Mouse (Mus musculus) CH12.LX (cell line): ENCODE data around the gene Lmx1a.

ENCODE experiments used
- CHD2 ChIP-seq: IDR thresholded peaks from 2 replicates; pipeline ENCODE4 v1.6.1; 2011; ENCODE audit warnings: low read length, improper control_type of control experiment
- CTCF ChIP-seq, 2 experiments: IDR thresholded peaks in 1 of 2; conservative IDR thresholded peaks in 1 of 2; 2 replicates each; pipeline ENCODE4 v1.5.1; 2011 to 2012; ENCODE audit warnings: low read depth in 2 of 2, low read length in 2 of 2, improper control_type of control experiment in 1 of 2, inconsistent platforms in 1 of 2, mild to moderate bottlenecking in 1 of 2, moderate library complexity in 1 of 2
- IRF4 ChIP-seq: IDR thresholded peaks from 2 replicates; pipeline ENCODE4 v1.6.1; 2014; ENCODE audit warnings: low read depth, mild to moderate bottlenecking, inconsistent platforms, low read length, improper control_type of control experiment
- MAX ChIP-seq: IDR thresholded peaks from 2 replicates; pipeline ENCODE4 v1.6.1; 2011; ENCODE audit warnings: low read length, improper control_type of control experiment
- MAZ ChIP-seq: IDR thresholded peaks from 2 replicates; pipeline ENCODE4 v1.6.1; 2012; ENCODE audit warnings: low read depth, mild to moderate bottlenecking, inconsistent platforms, low read length, improper control_type of control experiment, moderate library complexity

- TF ChIP-seq MAX (no peak), CHD2 (no peak), MAZ (no peak), IRF4 (no peak), CTCF (conservative IDR thresholded peaks at IDR 0.05 in 1 of 2, IDR thresholded peaks at IDR 0.05 in 1 of 2; ENCODE audit: low read depth in 2 of 2, low read length in 2 of 2) (no peak)
These were observed 77.6 kb downstream of the Lmx1a start for GRCm38 (mm10) chr1:167766619-167767018.
